ENCODE assay signal across 11 mouse cellular contexts in the genomic region with DNA sequence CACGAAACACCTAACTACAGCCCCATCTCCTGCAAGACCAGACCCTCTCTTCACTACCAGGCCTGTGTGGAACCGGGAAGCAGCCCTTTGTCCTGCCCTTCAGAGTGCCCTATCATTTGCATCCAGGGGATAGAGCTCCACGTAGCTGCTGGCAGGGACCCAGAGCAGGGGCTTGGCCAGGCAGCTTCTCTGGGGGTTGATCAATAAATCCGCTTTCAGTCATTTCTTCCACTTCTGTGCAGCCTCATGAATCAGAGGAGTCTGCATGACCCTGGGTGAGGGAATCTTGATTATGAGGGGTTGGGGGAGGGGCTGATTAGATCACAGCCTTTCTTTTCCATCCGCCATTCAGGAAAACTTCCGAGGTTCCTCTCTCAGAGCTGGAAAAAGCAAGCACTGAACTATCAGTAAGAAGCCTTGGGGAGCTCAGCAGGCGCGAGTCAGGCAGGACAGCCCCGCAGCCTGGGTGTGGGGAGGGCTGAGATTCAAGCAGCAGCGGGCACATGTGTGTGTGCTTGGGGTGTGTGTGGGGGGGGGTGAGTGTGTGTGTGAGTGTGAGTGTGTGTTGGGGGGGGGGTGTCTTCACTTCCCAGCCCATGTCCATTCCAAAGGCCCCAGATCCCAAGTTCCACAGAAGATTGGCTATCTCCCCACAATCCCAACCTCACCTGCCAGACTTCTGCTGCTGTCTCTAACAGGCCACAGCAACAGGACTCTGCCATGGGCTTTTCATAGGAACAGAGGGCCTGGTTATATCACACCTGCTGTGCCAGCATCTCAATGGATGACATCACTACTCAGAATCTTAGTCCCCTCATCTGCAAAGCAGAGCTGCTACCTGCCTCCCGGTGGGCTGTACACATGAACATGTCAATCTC. TPM values are rescaled to one million over a fixed set of nuclear protein-coding genes. Genes with fewer than 3 reads are reported as not detected.
A peak's percentile ranks its signal among the peaks of the same experiment; 100 is the strongest.
DNase-seq lines count a peak whose midpoint lies in the region; ATAC-seq lines count a peak whose summit lies in the region.
"Had no signal": no experiment of that assay in that cellular context is flagged by ENCODE, and none has a peak within 500 bp of the region (broad histone marks: within the 10 kb centered on the region; RNA-seq: fewer than 3 reads in every experiment).

No protein-coding gene starts in this region.

- H3K27me3 ChIP-seq in kidney, embryonic 16.5 days (ENCODE audit: insufficient read depth, low read length): no peaks in the 10 kb centered on the region
- no peaks in the 10 kb centered on the region for H3K27me3 ChIP-seq in intestine, embryonic 15.5 days (replicated peaks)

- no peaks in the 10 kb centered on the region for H3K9me3 ChIP-seq in kidney, embryonic 16.5 days (ENCODE audit: low read length)
- H3K9me3 ChIP-seq in intestine, embryonic 15.5 days: no peaks in the 10 kb centered on the region

- H3K27ac ChIP-seq in kidney, embryonic 16.5 days (ENCODE audit: low read length): 0 out of 2 replicates have a peak overlapping the region, but pooled peaks have one; percentile 31
- H3K27ac ChIP-seq in intestine, embryonic 15.5 days: peak overlapping the region; percentile 36

- peak overlapping the region; percentile 47 for H3K9ac ChIP-seq in kidney, embryonic 16.5 days (replicated peaks; ENCODE audit: low read length)
- no peak overlapping the region for H3K9ac ChIP-seq in intestine, embryonic 15.5 days
- H3K9ac ChIP-seq: lung, embryonic 14.5 days had no signal

- no peak for ATAC-seq in kidney, embryonic 16.5 days (ENCODE audit: low FRiP score, low TSS enrichment)
- ATAC-seq in intestine, embryonic 15.5 days: no peak

- no peak overlapping the region for H3K4me2 ChIP-seq in kidney, embryonic 16.5 days (replicated peaks; ENCODE audit: low read depth, low read length)
- no peak overlapping the region for H3K4me2 ChIP-seq in intestine, embryonic 15.5 days (replicated peaks)
- H3K4me2 ChIP-seq: lung, embryonic 14.5 days had no signal

- 40% methylated on average over 11 of the region's 11 CpGs for WGBS in kidney, embryonic 16.5 days
- WGBS in intestine, embryonic 15.5 days: 41% methylated on average over 11 of the region's 11 CpGs

- H3K4me3 ChIP-seq in kidney, embryonic 16.5 days (ENCODE audit: low read length): no peak overlapping the region
- H3K4me3 ChIP-seq in intestine, embryonic 15.5 days (replicated peaks): no peak overlapping the region

- peaks cover 42% of the 10 kb centered on the region for H3K4me1 ChIP-seq in kidney, embryonic 16.5 days (ENCODE audit: insufficient read depth, low read length)
- peaks cover 20% of the 10 kb centered on the region for H3K4me1 ChIP-seq in intestine, embryonic 15.5 days (replicated peaks)

- peak; percentile 70 for DNase-seq in adrenal gland, adult 2 months
- no peak for DNase-seq in adrenal gland, adult 18-20 months (ENCODE audit: low spot score in 2 of 2)
- no peak for DNase-seq in kidney, postnatal 25 days
- DNase-seq in retina, postnatal 1 day: peak; percentile 37
- no peak for DNase-seq in cerebellum, postnatal 14 days
- no peak for DNase-seq in layer of hippocampus, postnatal 14 days (ENCODE audit: low spot score in 2 of 2)
- DNase-seq: lung, embryonic 14.5 days; thymus, postnatal 36 days had no signal

- no peaks in the 10 kb centered on the region for H3K36me3 ChIP-seq in kidney, embryonic 16.5 days (ENCODE audit: insufficient read depth, low read length)
- no peaks in the 10 kb centered on the region for H3K36me3 ChIP-seq in intestine, embryonic 15.5 days

RNA-seq across cellular contexts. Expression of gene Adora1, which starts 19.2 kb away (rescaled TPM):
- 100 to 1,000 TPM; 110 to 198 TPM for total RNA-seq in adrenal gland, adult 2 months (2021)
- 180 and 209 TPM in 2 replicates for polyA plus RNA-seq in adrenal gland, adult 2 months (2012; rRNA removed)
- total RNA-seq in adrenal gland, adult 18-20 months (2021): 100 to 1,000 TPM; 111 to 130 TPM
- 10.4 and 10.6 TPM in 2 replicates for polyA plus RNA-seq in kidney, embryonic 16.5 days (2015; fragmentation: Nextera tagmentation; extraction: Ambion mirVana)
- 4.0 and 8.3 TPM in 2 replicates for polyA plus RNA-seq in intestine, embryonic 15.5 days (2015; fragmentation: Nextera tagmentation; extraction: Ambion mirVana)
- 100 to 1,000 TPM; 213 to 218 TPM for total RNA-seq in layer of hippocampus, postnatal 14 days (2021)

RNA-seq across cellular contexts. Expression of gene Mybph, which starts 22.7 kb away (rescaled TPM):
- under 1 TPM in 1 of 2 experiments, not detected in 1; 0.38 TPM for total RNA-seq in adrenal gland, adult 2 months (2021)
- 0.25 and 0.59 TPM in 2 replicates for polyA plus RNA-seq in adrenal gland, adult 2 months (2012; rRNA removed)
- under 1 TPM in 1 of 2 experiments, not detected in 1; 0.16 TPM for total RNA-seq in adrenal gland, adult 18-20 months (2021)
- 1.6 and 1.7 TPM in 2 replicates for polyA plus RNA-seq in kidney, embryonic 16.5 days (2015; fragmentation: Nextera tagmentation; extraction: Ambion mirVana)
- polyA plus RNA-seq in intestine, embryonic 15.5 days (2015; fragmentation: Nextera tagmentation; extraction: Ambion mirVana): 0.15 and 0.52 TPM in 2 replicates
- under 1 TPM in 1 of 2 experiments, not detected in 1; 0.18 TPM for total RNA-seq in layer of hippocampus, postnatal 14 days (2021)
- total RNA-seq: left cerebral cortex, postnatal 10 days had no signal
- polyA plus RNA-seq: lung, embryonic 14.5 days had no signal

RNA-seq across cellular contexts. Expression of gene Chil1, which starts 34.0 kb away (rescaled TPM):
- total RNA-seq in adrenal gland, adult 2 months (2021): 1 to 10 TPM; 1.1 to 1.6 TPM
- polyA plus RNA-seq in adrenal gland, adult 2 months (2012; rRNA removed): 0.20 and 0.57 TPM in 2 replicates
- 1 to 10 TPM; 1.2 to 1.7 TPM for total RNA-seq in adrenal gland, adult 18-20 months (2021)
- polyA plus RNA-seq in kidney, embryonic 16.5 days (2015; fragmentation: Nextera tagmentation; extraction: Ambion mirVana): 0.85 and 1.4 TPM in 2 replicates
- 0.44 and 0.58 TPM in 2 replicates for polyA plus RNA-seq in intestine, embryonic 15.5 days (2015; fragmentation: Nextera tagmentation; extraction: Ambion mirVana)
- 1 to 10 TPM; 8.0 to 8.5 TPM for total RNA-seq in layer of hippocampus, postnatal 14 days (2021)
- polyA plus RNA-seq: lung, embryonic 14.5 days had no signal

Comparison
In these comparisons a context has a peak if more than half of its experiments do, and no peak if none do; other contexts are left out.
1. DNase-seq: peak in adrenal gland, adult 2 months (single experiment) and retina, postnatal 1 day (single experiment); none in adrenal gland, adult 18-20 months (0 of 2), kidney, postnatal 25 days (0 of 2), cerebellum, postnatal 14 days (0 of 2) and layer of hippocampus, postnatal 14 days (0 of 2).